Mouse (Mus musculus): ENCODE data around the gene Xpnpep1.

The Xpnpep1 gene

GRCm38 (mm10) chr19:53066531-53066930 is 26.5 kb upstream of the Xpnpep1 start:
- no peak for DNase-seq (ENCODE audit: low read depth, low spot score)

- no peak for DNase-seq (ENCODE audit: low read depth, low spot score)
Measured at GRCm38 (mm10) chr19:53064972-53065361, 25.0 kb upstream of the Xpnpep1 start.

- DNase-seq (ENCODE audit: low read depth, low spot score) = peak; percentile 76
Measured at GRCm38 (mm10) chr19:53064292-53064971, 24.4 kb upstream of the Xpnpep1 start.

GRCm38 (mm10) chr19:53062046-53062445 is 22.0 kb upstream of the Xpnpep1 start:
- DNase-seq (ENCODE audit: low read depth, low spot score) = peak; percentile 56

GRCm38 (mm10) chr19:53059344-53060111 is 19.5 kb upstream of the Xpnpep1 start:
- no peak for DNase-seq (ENCODE audit: low read depth, low spot score)

GRCm38 (mm10) chr19:53058726-53059334 is 18.8 kb upstream of the Xpnpep1 start:
- DNase-seq (ENCODE audit: low read depth, low spot score) = peak; percentile 77

GRCm38 (mm10) chr19:53057980-53058725 is 18.1 kb upstream of the Xpnpep1 start:
- peak; percentile 92 for DNase-seq (ENCODE audit: low read depth, low spot score)

- no peak for DNase-seq (ENCODE audit: low read depth, low spot score)
Measured at GRCm38 (mm10) chr19:53053355-53053754, 13.3 kb upstream of the Xpnpep1 start.

- peak; percentile 83 for DNase-seq (ENCODE audit: low read depth, low spot score)
Measured at GRCm38 (mm10) chr19:53052031-53052670, 12.1 kb upstream of the Xpnpep1 start.

- DNase-seq (ENCODE audit: low read depth, low spot score) = no peak
Measured at GRCm38 (mm10) chr19:53051288-53051985, 11.4 kb upstream of the Xpnpep1 start.

GRCm38 (mm10) chr19:53050100-53050499 is 10.1 kb upstream of the Xpnpep1 start:
- peak; percentile 73 for DNase-seq (ENCODE audit: low read depth, low spot score)

GRCm38 (mm10) chr19:53047208-53047607 is 7.2 kb upstream of the Xpnpep1 start:
- no peak for DNase-seq (ENCODE audit: low read depth, low spot score)

GRCm38 (mm10) chr19:53043423-53044125 is 3.6 kb upstream of the Xpnpep1 start:
- DNase-seq (ENCODE audit: low read depth, low spot score) = no peak

- DNase-seq (ENCODE audit: low read depth, low spot score) = no peak
Measured at GRCm38 (mm10) chr19:53041570-53041969, 1.6 kb upstream of the Xpnpep1 start.

- no peak for DNase-seq (ENCODE audit: low read depth, low spot score)
Measured at GRCm38 (mm10) chr19:53041133-53041510, 1.1 kb upstream of the Xpnpep1 start.

GRCm38 (mm10) chr19:53039090-53039489 is 924 bp downstream of the Xpnpep1 start:
- peak; percentile 64 for DNase-seq (ENCODE audit: low read depth, low spot score)

GRCm38 (mm10) chr19:53038435-53038938 is 1.5 kb downstream of the Xpnpep1 start:
- DNase-seq (ENCODE audit: low read depth, low spot score) = peak; percentile 98

- no peak for DNase-seq (ENCODE audit: low read depth, low spot score)
Measured at GRCm38 (mm10) chr19:53037925-53038419, 2.0 kb downstream of the Xpnpep1 start.

GRCm38 (mm10) chr19:53033159-53033943 is 6.7 kb downstream of the Xpnpep1 start:
- DNase-seq (ENCODE audit: low read depth, low spot score) = no peak

Data from ES-CJ7 (cell line).